ENCODE assay signal across 8 mouse cellular contexts in the genomic region with DNA sequence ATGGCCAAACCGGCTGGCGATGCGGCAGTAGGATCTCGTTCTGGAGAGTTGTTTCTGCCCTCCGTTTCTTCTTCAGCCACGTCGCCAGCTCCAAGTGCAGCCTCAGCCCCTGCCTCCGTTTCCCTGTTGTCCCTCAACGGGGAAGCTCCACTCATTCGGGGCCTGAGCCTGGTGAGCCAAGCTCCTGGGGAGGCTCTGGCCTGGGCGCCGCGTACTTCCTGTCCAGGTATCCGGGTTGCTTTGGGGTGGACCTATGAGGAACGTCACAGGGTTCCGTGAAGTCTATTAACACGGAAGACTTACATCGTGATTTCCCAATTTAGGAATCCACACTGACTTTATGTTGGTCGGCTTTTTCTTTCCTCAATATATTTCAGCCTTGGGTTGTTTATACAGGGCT. TPM values are rescaled to one million over a fixed set of nuclear protein-coding genes. Genes with fewer than 3 reads are reported as not detected.
DNase-seq lines count a peak whose midpoint lies in the region; ATAC-seq and TF ChIP-seq lines count a peak whose summit lies in the region.

No protein-coding gene starts in this region.

- peaks cover 47% of the 10 kb centered on the region for H3K4me1 ChIP-seq in G1E (ENCODE audit: insufficient read depth, low read depth, low read length)
- H3K4me1 ChIP-seq in hindbrain, embryonic 14.5 days (replicated peaks; ENCODE audit: control insufficient read depth, insufficient read depth, low read length), result peaks cover 26% of the 10 kb centered on the region
- H3K4me1 ChIP-seq in liver, embryonic 11.5 days (replicated peaks; ENCODE audit: control insufficient read depth, insufficient read depth, low read length), result peaks cover 14% of the 10 kb centered on the region; the same call in 1 of the 2 replicates
- peaks cover 24% of the 10 kb centered on the region for H3K4me1 ChIP-seq in midbrain, embryonic 16.5 days (ENCODE audit: control insufficient read depth, insufficient read depth, low read length)

- H3K27ac ChIP-seq in hindbrain, embryonic 14.5 days, result peak overlapping the region; percentile 88
- peak overlapping the region; percentile 92 for H3K27ac ChIP-seq in liver, embryonic 11.5 days (ENCODE audit: low read depth, low read length)
- H3K27ac ChIP-seq in midbrain, embryonic 16.5 days (ENCODE audit: low read length), result peak overlapping the region; percentile 98

- peaks cover 72% of the 10 kb centered on the region for H3K36me3 ChIP-seq in G1E (replicated peaks)
- peaks cover 48% of the 10 kb centered on the region for H3K36me3 ChIP-seq in hindbrain, embryonic 14.5 days (replicated peaks; ENCODE audit: control insufficient read depth, insufficient read depth)
- H3K36me3 ChIP-seq in liver, embryonic 11.5 days (ENCODE audit: control insufficient read depth, insufficient read depth, low read length), result peaks cover 18% of the 10 kb centered on the region
- peaks cover 26% of the 10 kb centered on the region for H3K36me3 ChIP-seq in midbrain, embryonic 16.5 days (ENCODE audit: control insufficient read depth, insufficient read depth, low read length)

- no peaks in the 10 kb centered on the region for H3K9me3 ChIP-seq in G1E (replicated peaks)
- H3K9me3 ChIP-seq in hindbrain, embryonic 14.5 days (ENCODE audit: control insufficient read depth, low read length), result no peaks in the 10 kb centered on the region
- H3K9me3 ChIP-seq in liver, embryonic 11.5 days (ENCODE audit: control insufficient read depth, low read length), result no peaks in the 10 kb centered on the region
- H3K9me3 ChIP-seq in midbrain, embryonic 16.5 days (replicated peaks; ENCODE audit: control insufficient read depth, low read length, poor library complexity, severe bottlenecking), result no peaks in the 10 kb centered on the region

- peak overlapping the region; percentile 99 for H3K4me2 ChIP-seq in hindbrain, embryonic 14.5 days (replicated peaks)
- H3K4me2 ChIP-seq in liver, embryonic 11.5 days, result peak overlapping the region; percentile 78
- H3K4me2 ChIP-seq in midbrain, embryonic 16.5 days (ENCODE audit: low read length), result peak overlapping the region; percentile 99

- no peaks in the 10 kb centered on the region for H3K27me3 ChIP-seq in G1E (ENCODE audit: insufficient read depth, low read length)
- no peaks in the 10 kb centered on the region for H3K27me3 ChIP-seq in hindbrain, embryonic 14.5 days (ENCODE audit: control insufficient read depth, insufficient read depth, low read length)
- no peaks in the 10 kb centered on the region for H3K27me3 ChIP-seq in liver, embryonic 11.5 days (replicated peaks; ENCODE audit: control insufficient read depth, insufficient read depth, low read length)
- H3K27me3 ChIP-seq in midbrain, embryonic 16.5 days (ENCODE audit: control insufficient read depth, insufficient read depth, low read depth, low read length), result no peaks in the 10 kb centered on the region

- ATAC-seq in G1E (ENCODE audit: extremely low read depth, insufficient number of reproducible peaks, low FRiP score, poor library complexity, severe bottlenecking), result peak; percentile 50; the same call in 1 of the 2 replicates
- peak; percentile 48 for ATAC-seq in erythroblast, adult 5-6 weeks (replicated peaks; ENCODE audit: low FRiP score, poor library complexity, severe bottlenecking)
- ATAC-seq in hindbrain, embryonic 14.5 days (ENCODE audit: low FRiP score), result no peak
- ATAC-seq in liver, embryonic 11.5 days (replicated peaks; ENCODE audit: low FRiP score), result peak; percentile 46; the same call in 1 of the 2 replicates
- ATAC-seq in midbrain, embryonic 16.5 days, result peak; percentile 15

- DNase-seq in cerebellum, adult 11-12 months, result peak; percentile 52
- DNase-seq in cerebellum, adult 8-10 months, result no peak
- peak; percentile 80 for DNase-seq in G1E (ENCODE audit: low spot score)
- DNase-seq in hindbrain, embryonic 14.5 days (ENCODE audit: low spot score), result peak; percentile 28
- DNase-seq in liver, embryonic 11.5 days (ENCODE audit: low spot score), result no peak
- DNase-seq in retina, postnatal 1 day, result no peak

- H3K4me3 ChIP-seq in G1E (ENCODE audit: low read depth, low read length), result peak overlapping the region; percentile 80
- peak overlapping the region; percentile 78 for H3K4me3 ChIP-seq in hindbrain, embryonic 14.5 days (replicated peaks; ENCODE audit: low read length)
- H3K4me3 ChIP-seq in liver, embryonic 11.5 days (ENCODE audit: low read depth, low read length), result peak overlapping the region; percentile 78
- H3K4me3 ChIP-seq in midbrain, embryonic 16.5 days (ENCODE audit: low read depth, low read length), result peak overlapping the region; percentile 78

- WGBS in hindbrain, embryonic 14.5 days, result under 1% methylated on average over 19 of the region's 19 CpGs
- under 1% methylated on average over 19 of the region's 19 CpGs for WGBS in liver, embryonic 11.5 days
- WGBS in midbrain, embryonic 16.5 days, result under 1% methylated on average over 19 of the region's 19 CpGs

- H3K9ac ChIP-seq in hindbrain, embryonic 14.5 days, result peak overlapping the region; percentile 82
- peak overlapping the region; percentile 82 for H3K9ac ChIP-seq in liver, embryonic 11.5 days (ENCODE audit: low read depth, low read length)
- peak overlapping the region; percentile 90 for H3K9ac ChIP-seq in midbrain, embryonic 16.5 days (ENCODE audit: low read depth, low read length)

- TF ChIP-seq CTCF in G1E (IDR thresholded peaks at IDR 0.05; ENCODE audit: low read depth, low read length), result no peak

RNA-seq across cellular contexts. Expression of gene Atg9a, which starts 0.5 kb away (rescaled TPM):
- total RNA-seq in G1E (2014; fragmentation: Nextera tagmentation) (40.0 and 46.2 TPM in 2 replicates), G1E (2017) (16.2 and 16.3 TPM in 2 replicates)
- 34.2 and 47.5 TPM in 2 replicates for polyA plus RNA-seq in G1E (2012)
- total RNA-seq in erythroblast, adult 5-6 weeks (2015; ENCODE audit: low replicate concordance), result 107 and 131 TPM in 2 replicates
- 137 and 142 TPM in 2 replicates for total RNA-seq in erythroblast, adult 5-6 weeks (2017; ENCODE audit: low replicate concordance)
- 53.6 and 59.5 TPM in 2 replicates for polyA plus RNA-seq in hindbrain, embryonic 14.5 days (2014; fragmentation: Nextera tagmentation; extraction: Ambion mirVana)
- 20.0 and 24.1 TPM in 2 replicates for polyA plus RNA-seq in liver, embryonic 11.5 days (2014; fragmentation: Nextera tagmentation; extraction: Ambion mirVana)
- polyA plus RNA-seq in midbrain, embryonic 16.5 days (2015; fragmentation: Nextera tagmentation; extraction: Ambion mirVana), result 59.0 and 60.8 TPM in 2 replicates

RNA-seq across cellular contexts. Expression of gene Ankzf1, which starts 0.5 kb away (rescaled TPM):
- 47.5 and 50.4 TPM in 2 replicates for total RNA-seq in G1E (2014; fragmentation: Nextera tagmentation)
- total RNA-seq in G1E (2017), result 57.4 and 69.3 TPM in 2 replicates
- polyA plus RNA-seq in G1E (2012), result 17.0 and 22.9 TPM in 2 replicates
- 8.3 and 10.4 TPM in 2 replicates for total RNA-seq in erythroblast, adult 5-6 weeks (2015; ENCODE audit: low replicate concordance)
- 34.5 and 39.0 TPM in 2 replicates for total RNA-seq in erythroblast, adult 5-6 weeks (2017; ENCODE audit: low replicate concordance)
- 16.7 and 18.4 TPM in 2 replicates for polyA plus RNA-seq in hindbrain, embryonic 14.5 days (2014; fragmentation: Nextera tagmentation; extraction: Ambion mirVana)
- polyA plus RNA-seq in liver, embryonic 11.5 days (2014; fragmentation: Nextera tagmentation; extraction: Ambion mirVana), result 20.5 and 21.5 TPM in 2 replicates
- 27.2 and 29.5 TPM in 2 replicates for polyA plus RNA-seq in midbrain, embryonic 16.5 days (2015; fragmentation: Nextera tagmentation; extraction: Ambion mirVana)

RNA-seq across cellular contexts. Expression of gene Abcb6, which starts 12.3 kb away (rescaled TPM):
- total RNA-seq in G1E (2014; fragmentation: Nextera tagmentation) (19.5 and 132 TPM in 2 replicates), G1E (2017) (25.0 and 28.1 TPM in 2 replicates)
- 5.4 and 9.5 TPM in 2 replicates for polyA plus RNA-seq in G1E (2012)
- total RNA-seq in erythroblast, adult 5-6 weeks (2015; ENCODE audit: low replicate concordance), result 78.2 and 93.0 TPM in 2 replicates
- 62.9 and 70.7 TPM in 2 replicates for total RNA-seq in erythroblast, adult 5-6 weeks (2017; ENCODE audit: low replicate concordance)
- polyA plus RNA-seq in hindbrain, embryonic 14.5 days (2014; fragmentation: Nextera tagmentation; extraction: Ambion mirVana), result 39.0 and 39.7 TPM in 2 replicates
- 70.5 and 74.1 TPM in 2 replicates for polyA plus RNA-seq in liver, embryonic 11.5 days (2014; fragmentation: Nextera tagmentation; extraction: Ambion mirVana)
- polyA plus RNA-seq in midbrain, embryonic 16.5 days (2015; fragmentation: Nextera tagmentation; extraction: Ambion mirVana), result 57.1 and 57.7 TPM in 2 replicates

RNA-seq across cellular contexts. Expression of gene Glb1l, which starts 18.2 kb away (rescaled TPM):
- total RNA-seq in G1E (2014; fragmentation: Nextera tagmentation) (10.1 and 19.2 TPM in 2 replicates), G1E (2017) (11.0 and 12.5 TPM in 2 replicates)
- 0.29 and 0.83 TPM in 2 replicates for polyA plus RNA-seq in G1E (2012)
- 12.3 and 12.9 TPM in 2 replicates for total RNA-seq in erythroblast, adult 5-6 weeks (2015; ENCODE audit: low replicate concordance)
- 8.1 and 8.6 TPM in 2 replicates for total RNA-seq in erythroblast, adult 5-6 weeks (2017; ENCODE audit: low replicate concordance)
- 15.8 and 19.5 TPM in 2 replicates for polyA plus RNA-seq in hindbrain, embryonic 14.5 days (2014; fragmentation: Nextera tagmentation; extraction: Ambion mirVana)
- 8.0 and 9.1 TPM in 2 replicates for polyA plus RNA-seq in liver, embryonic 11.5 days (2014; fragmentation: Nextera tagmentation; extraction: Ambion mirVana)
- polyA plus RNA-seq in midbrain, embryonic 16.5 days (2015; fragmentation: Nextera tagmentation; extraction: Ambion mirVana), result 23.0 and 25.4 TPM in 2 replicates

RNA-seq across cellular contexts. Expression of gene Stk16, which starts 18.2 kb away (rescaled TPM):
- total RNA-seq in G1E (2014; fragmentation: Nextera tagmentation) (59.4 and 78.2 TPM in 2 replicates), G1E (2017) (70.7 and 72.6 TPM in 2 replicates)
- 114 and 133 TPM in 2 replicates for polyA plus RNA-seq in G1E (2012)
- 50.4 and 76.9 TPM in 2 replicates for total RNA-seq in erythroblast, adult 5-6 weeks (2015; ENCODE audit: low replicate concordance)
- 31.3 and 50.2 TPM in 2 replicates for total RNA-seq in erythroblast, adult 5-6 weeks (2017; ENCODE audit: low replicate concordance)
- 121 and 128 TPM in 2 replicates for polyA plus RNA-seq in hindbrain, embryonic 14.5 days (2014; fragmentation: Nextera tagmentation; extraction: Ambion mirVana)
- polyA plus RNA-seq in liver, embryonic 11.5 days (2014; fragmentation: Nextera tagmentation; extraction: Ambion mirVana), result 122 and 131 TPM in 2 replicates
- polyA plus RNA-seq in midbrain, embryonic 16.5 days (2015; fragmentation: Nextera tagmentation; extraction: Ambion mirVana), result 147 and 154 TPM in 2 replicates

Comparison
In these comparisons a context has a peak if more than half of its experiments do, and no peak if none do; other contexts are left out.
1. DNase-seq: peak in cerebellum, adult 11-12 months (single experiment), G1E (single experiment) and hindbrain, embryonic 14.5 days (single experiment); none in cerebellum, adult 8-10 months (single experiment), liver, embryonic 11.5 days (single experiment) and retina, postnatal 1 day (single experiment).
2. Peak in every context shown above with its lines, with median percentiles within 50 percentile points of each other: H3K4me3 ChIP-seq, H3K27ac ChIP-seq, H3K4me2 ChIP-seq and H3K9ac ChIP-seq.